Mouse (Mus musculus) cerebellum, postnatal 14 days (tissue): ENCODE results near the gene Chst12.
A peak's percentile ranks its signal among the peaks of the same experiment; 100 is the strongest.

Experiments
- DNase-seq, 2 experiments: peaks; one replicate each; pipeline ENCODE4 v3.0.0; 2021; ENCODE audit warnings: mixed read lengths in 2 of 2

Chst12 gene

GRCm38 (mm10) chr5:140517921-140518230, 12.5 kb downstream of the Chst12 start:
- no peak for DNase-seq

GRCm38 (mm10) chr5:140521196-140521595, 15.8 kb downstream of the Chst12 start:
- no peak for DNase-seq

DNA sequence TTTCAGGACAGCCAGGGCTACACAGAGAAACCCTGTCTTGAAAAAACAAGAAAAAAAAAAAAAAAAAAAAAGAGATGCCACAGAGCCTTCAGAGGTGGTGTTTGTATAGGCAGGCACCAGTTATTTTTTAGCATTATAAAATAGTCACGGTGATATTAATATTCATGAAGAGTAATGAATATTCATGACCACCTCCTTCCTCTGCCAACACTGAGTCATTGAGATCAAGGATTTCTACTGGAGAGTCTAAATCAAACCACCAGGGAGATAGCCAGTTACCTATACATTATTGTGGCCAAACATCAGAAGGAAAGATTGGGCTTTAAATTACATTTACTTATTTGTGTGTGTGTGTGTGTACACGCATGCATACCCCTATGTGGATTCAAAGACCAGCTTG, 21.4 kb downstream of the Chst12 start:
- DNase-seq: no peak

GRCm38 (mm10) chr5:140538111-140538683, 32.8 kb downstream of the Chst12 start:
- no peak for DNase-seq

DNA sequence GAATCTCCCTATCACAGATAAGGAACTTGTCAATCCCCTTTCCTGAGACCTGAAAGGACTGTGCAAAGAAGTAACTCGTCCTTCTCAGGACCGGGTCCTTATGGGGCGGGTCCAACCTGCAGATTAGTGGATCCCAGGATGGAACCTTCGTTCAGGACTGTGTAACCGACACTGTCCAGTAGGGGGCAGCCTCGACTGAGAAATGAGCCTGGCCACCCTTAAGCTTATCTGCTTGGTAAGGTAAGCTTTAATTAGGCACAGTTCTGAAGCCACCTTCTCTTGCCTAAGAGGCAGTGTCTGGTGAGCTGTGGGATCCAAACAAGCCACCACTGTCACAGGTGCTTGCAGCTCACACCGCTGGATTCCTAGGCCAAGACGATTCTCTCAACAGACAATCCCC, 34.8 kb downstream of the Chst12 start:
- peak; percentile 91 to 94 for DNase-seq

DNA sequence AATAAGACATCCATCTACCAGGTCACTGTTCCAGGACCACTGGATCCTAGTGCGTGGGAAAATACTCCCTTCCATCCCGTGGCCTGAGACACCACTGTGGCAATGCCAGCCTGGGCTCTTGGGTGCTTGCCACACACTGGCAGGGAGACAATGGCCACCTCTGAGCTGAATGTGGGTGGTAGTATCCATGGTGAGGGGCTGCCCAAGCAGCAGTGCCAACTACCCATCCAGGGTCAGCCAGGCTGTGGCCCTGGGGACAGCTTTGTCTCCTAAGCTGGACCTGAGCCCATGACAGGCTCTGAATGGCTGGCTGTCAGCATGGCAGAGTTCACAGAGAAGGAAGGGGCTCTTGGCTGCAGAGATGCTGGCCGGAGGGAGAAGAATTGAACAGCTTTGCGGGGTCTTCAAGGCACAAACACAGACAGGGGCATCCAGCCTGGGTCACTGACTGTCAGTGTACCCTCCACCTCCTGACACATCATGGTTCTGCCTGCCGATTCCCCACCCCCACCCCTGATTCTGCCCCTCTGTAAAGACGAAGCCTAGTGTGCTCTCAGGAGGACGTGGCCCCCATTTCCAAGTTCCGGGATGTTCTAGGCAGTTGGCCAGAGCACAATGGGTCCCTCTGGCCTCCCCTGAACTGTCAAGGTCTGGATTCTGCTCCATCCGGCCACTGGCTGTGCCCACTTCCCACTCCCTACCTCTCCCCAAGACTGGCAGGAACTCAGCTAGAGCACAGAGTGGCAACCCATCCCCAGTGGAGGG, 37.6 kb downstream of the Chst12 start:
- DNase-seq: peak; percentile 63 to 67

GRCm38 (mm10) chr5:140545651-140546050, 40.3 kb downstream of the Chst12 start:
- DNase-seq: no peak

GRCm38 (mm10) chr5:140546332-140546731, 41.0 kb downstream of the Chst12 start:
- no peak for DNase-seq

- DNase-seq: no peak
Observed at GRCm38 (mm10) chr5:140549306-140550047, 44.1 kb downstream of the Chst12 start.

- no peak for DNase-seq
Observed at GRCm38 (mm10) chr5:140553719-140554118, 48.4 kb downstream of the Chst12 start.

DNA sequence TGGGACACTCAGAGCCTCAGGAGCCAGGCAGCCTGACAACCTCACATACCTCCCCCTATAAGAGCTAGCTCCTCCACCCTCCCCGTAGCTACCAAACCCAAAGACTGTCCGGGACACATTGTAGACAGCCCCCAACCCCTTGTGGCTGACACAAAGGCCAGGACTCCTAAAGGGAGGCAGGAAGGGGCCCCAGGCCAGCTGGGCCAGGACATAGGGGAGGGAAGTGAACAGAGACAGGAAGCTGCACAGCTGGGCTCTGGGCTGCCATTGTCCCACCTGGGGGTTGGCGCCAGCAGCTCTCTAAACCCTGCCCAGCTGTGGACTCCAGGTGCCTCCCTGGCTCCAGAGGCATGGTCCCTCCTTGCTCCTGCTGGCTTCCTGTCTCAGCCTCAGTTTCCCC, 51.5 kb downstream of the Chst12 start:
- DNase-seq: no peak

DNA sequence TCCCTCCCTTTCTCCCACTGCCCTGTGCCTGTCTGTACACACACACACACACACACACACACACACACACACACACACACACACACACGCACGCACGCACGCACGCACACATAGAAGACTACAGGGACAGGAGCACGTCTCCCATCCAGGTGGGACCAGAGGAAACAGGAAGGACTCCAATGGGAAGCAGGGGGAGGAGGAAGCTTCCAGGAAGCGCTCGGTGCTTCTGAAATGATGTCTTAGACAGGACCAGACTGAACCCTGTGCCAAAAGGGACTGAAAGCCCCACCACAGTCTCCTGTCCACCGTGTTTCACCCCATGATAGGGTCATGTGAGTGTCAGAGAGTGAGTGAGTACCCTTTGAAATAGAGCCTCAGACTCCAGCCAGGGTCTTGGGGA, 57.3 kb downstream of the Chst12 start:
- no peak for DNase-seq

GRCm38 (mm10) chr5:140564896-140565295, 59.5 kb downstream of the Chst12 start, which contains the start of gene Grifin:
TSS of gene Grifin (minus strand) at chr5:140565071.
- DNase-seq: no peak

DNA sequence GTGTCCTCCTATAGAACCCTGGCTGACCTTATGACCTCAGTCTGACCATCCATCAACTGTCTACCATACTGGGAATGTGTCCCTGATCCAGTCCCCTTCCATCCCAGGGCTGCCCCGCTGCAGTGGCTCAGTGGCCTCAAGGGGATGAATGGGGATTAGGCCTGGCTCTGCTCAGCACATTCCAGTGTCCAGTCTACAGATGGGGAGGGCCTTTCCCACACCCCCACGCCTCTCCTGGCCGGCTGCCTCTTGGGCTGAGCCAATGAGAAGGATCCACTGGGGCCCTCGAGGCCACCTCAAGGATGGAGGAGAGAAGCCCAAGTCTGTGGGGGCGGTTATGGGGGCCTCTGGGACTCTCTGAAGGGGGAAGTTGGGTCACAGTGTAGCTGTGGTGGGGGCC, 60.1 kb downstream of the Chst12 start:
- DNase-seq: peak in 1 of 2 experiments; percentile 46

DNA sequence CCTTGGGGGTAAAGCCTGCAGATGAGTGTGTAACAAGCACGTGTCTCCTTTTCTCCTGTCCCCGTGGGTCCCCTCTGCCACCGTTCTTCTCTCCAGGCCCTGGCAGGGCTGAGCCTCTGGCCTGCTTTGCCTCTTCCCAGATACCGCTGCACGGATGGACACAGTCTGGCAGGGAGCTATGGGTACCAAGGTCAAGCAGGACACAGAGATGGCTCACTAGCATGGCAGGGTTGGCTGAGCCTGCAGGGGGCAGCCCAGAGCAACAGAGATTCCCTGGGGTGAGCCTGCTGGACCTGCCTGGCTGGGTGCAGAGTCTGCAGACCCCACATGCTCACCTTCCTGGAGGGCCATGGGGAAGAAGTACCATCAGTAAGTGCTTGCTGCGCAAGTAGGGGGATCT, 60.5 kb downstream of the Chst12 start:
- DNase-seq: peak in 1 of 2 experiments; percentile 45

GRCm38 (mm10) chr5:140566271-140566670, 60.9 kb downstream of the Chst12 start:
- DNase-seq: no peak

DNA sequence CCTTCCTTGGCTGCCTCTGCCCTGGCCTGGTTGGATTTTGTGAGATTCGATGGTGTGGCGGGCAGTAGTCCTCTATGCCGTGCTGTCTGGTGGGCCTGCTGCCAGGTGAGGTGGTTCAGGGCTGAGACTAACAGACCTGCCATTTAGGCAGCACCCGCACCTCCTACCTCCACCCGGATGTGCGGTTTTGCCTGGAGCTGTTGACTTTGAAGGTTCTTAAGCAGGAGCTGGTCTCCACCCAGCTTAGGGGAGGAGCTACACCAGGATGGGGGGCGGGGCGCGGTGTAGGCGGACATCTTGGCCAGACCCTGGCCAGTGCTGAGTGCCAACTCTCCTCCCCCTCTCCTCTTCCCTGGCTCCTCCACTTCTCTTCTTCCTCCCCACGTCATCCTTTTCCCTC, 62.0 kb downstream of the Chst12 start:
- peak; percentile 44 to 69 for DNase-seq

DNA sequence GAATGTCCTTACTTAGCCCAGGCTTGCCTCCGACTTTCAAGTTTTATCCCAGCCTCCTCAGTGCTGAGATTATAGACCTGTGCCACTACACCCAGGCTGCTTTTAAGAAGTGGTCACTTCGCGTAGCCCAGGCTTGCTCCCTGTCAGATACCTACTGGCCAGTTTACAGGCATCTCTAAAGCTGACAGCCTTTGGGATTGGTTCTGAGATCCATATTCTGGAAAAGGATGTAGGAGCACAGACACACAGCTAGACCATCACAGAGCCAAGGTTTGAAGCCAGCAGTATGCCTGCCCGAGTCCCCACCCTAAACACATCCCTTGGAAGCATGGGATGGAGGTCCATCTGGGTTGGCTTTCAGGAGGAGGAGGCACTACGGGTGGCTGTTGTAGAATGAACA, 62.4 kb downstream of the Chst12 start:
- DNase-seq: no peak

DNA sequence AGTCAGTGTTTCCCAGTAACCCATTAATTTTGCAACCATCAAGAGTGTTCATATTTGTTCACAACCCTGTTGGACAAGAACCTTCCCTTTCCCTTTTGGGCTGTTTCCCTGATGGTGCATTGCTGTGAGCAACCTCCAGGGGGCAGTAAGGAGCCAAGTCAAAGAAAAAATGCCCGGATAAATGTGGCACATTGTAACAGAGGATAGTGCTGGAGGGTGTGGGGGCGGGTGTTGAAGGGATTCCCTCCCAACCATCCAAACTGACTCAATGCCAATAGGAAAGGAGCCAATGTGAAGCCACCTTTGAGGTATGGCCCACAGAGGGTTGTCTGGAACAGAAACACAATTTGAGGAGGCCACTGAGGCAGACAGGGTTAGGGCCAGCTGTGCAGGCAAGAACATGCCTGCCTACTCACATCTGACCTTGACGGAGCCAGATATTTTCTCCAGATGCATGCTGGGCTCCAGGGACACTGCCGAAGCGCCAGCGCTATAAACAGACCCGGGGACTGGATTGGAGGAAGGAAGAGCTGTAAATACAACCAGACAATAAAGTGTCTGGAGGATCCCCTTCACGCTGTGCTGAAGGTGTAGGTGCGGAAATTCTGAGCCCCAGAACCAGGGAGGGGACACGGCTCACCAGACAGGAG, 63.1 kb downstream of the Chst12 start:
- DNase-seq: peak; percentile 76 to 84

DNA sequence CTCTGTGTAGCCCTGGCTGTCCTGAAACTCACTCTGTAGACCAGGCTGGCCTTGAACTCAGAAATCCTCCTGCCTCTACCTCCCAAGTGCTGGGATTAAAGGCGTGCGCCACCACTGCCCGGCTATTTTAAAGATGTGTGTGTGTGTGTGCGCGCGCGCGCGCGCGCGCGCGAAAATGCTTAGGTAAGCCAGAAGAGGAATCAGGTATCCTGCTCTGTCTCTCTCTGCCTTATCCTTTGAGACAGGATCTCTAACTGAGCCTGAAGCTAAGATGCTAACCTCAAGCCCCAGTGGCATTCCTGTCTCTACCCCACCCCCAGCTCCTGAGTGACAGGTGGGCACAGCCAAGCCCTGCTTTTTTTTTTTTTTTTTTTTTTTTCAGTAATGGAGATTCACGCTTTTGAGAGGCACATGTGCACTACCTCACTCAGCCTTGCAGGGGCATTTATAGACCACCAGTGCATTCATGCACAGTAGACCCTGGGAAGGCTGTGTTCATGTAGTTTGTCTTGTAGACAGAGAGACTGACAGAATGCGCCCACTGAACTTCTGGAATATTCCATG, 63.8 kb downstream of the Chst12 start:
- no peak for DNase-seq

DNA sequence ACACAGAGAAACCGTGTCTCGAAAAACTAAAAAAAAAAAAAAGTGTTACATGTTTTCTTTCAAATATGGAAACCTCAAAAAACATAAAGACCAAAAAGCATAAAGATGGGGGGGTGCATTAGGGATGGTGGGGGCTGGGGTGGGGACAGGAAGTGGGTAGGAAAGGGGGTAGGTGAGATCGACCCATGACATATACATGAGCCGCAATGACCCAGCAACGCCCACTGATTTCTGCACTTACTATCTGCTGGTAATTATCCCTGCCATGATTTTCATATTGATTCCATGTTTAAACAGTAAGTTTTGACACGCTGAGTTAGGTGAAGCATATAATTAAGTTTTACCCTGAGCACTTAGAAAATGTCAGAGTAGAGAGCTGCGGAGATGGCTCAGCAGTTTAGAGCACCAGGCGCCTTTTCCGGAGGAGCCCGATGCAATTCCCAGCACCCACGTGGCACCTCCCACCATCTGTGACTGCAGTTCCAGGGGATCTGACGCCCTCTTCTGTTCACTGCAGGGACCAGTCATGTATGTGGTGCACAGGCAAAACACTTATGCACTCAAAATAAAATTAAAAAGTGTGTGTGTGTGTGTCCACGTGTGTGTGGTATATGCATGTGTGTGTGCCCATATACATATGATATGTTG, 65.0 kb downstream of the Chst12 start:
- DNase-seq: no peak

DNA sequence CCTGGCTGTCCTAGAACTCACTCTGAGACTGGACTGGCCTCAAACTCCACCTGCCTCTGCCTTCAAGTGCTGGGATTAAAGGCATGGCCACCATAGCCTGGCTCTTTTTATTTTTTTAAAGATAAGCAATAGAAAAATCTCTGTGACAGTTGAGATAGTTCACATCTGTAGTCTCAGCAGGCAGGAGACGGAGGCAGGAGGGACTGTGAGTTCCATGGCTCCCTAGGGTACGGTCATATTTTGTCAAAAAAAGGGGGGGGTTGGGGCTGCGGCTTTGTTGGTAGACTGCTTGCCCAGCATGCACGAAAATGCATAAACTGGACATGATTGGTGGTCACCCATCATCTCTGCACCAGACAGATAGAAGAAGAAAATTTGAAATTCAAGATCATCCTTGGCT, 65.9 kb downstream of the Chst12 start:
- DNase-seq: no peak

- DNase-seq: peak in 1 of 2 experiments; percentile 40
Observed at GRCm38 (mm10) chr5:140571673-140572072, 66.3 kb downstream of the Chst12 start.
